Mouse (Mus musculus) midbrain, embryonic 11.5 days (tissue): ENCODE results near the gene 2310079G19Rik. TPM values are rescaled to one million over a fixed set of nuclear protein-coding genes. Genes with fewer than 3 reads are reported as not detected.
A peak's percentile ranks its signal among the peaks of the same experiment; 100 is the strongest.

ENCODE experiments used
- ATAC-seq: fragments of 200-750 bp; cut with Nextera tagmentation; 2 replicates; pipeline ENCODE4 v1.8.0; 2017; ENCODE audit warnings: moderate TSS enrichment, moderate library complexity; ENCODE audit not compliant: low FRiP score
- DNase-seq: peaks from one replicate; pipeline ENCODE4 v3.0.0; 2015; ENCODE audit warnings: low spot score; ENCODE audit errors: missing footprints
- H3K27ac ChIP-seq: fragments of 300-500 bp; sonication (generic); 2 replicates; pipeline ENCODE4 v1.5.1; 2014; ENCODE audit warnings: low read depth, low read length
- H3K27me3 ChIP-seq: fragments of 300-500 bp; sonication (generic); 2 replicates; pipeline ENCODE4 v1.6.1; 2014; ENCODE audit warnings: mild to moderate bottlenecking, low read length, moderate library complexity, mixed read lengths; ENCODE audit not compliant: control insufficient read depth, insufficient read depth
- H3K36me3 ChIP-seq: fragments of 300-500 bp; sonication (generic); 2 replicates; pipeline ENCODE4 v1.6.1; 2014; ENCODE audit warnings: mild to moderate bottlenecking, low read length, moderate library complexity, mixed read lengths; ENCODE audit not compliant: control insufficient read depth, insufficient read depth
- H3K4me1 ChIP-seq: fragments of 300-500 bp; sonication (generic); 2 replicates; pipeline ENCODE4 v1.6.1; 2014; ENCODE audit warnings: low read length; ENCODE audit not compliant: control insufficient read depth, insufficient read depth
- H3K4me2 ChIP-seq: fragments of 300-500 bp; sonication (generic); 2 replicates; pipeline ENCODE4 v1.6.1; 2014; ENCODE audit warnings: mild to moderate bottlenecking, moderate library complexity
- H3K4me3 ChIP-seq: fragments of 300-500 bp; sonication (generic); 2 replicates; pipeline ENCODE4 v1.5.1; 2014; ENCODE audit warnings: low read depth, low read length
- H3K9ac ChIP-seq: fragments of 300-500 bp; sonication (generic); 2 replicates; pipeline ENCODE4 v1.6.1; 2014; ENCODE audit warnings: low read length
- H3K9me3 ChIP-seq: fragments of 300-500 bp; sonication (generic); 2 replicates; pipeline ENCODE4 v1.6.1; 2016; ENCODE audit warnings: low read length; ENCODE audit not compliant: control insufficient read depth
- whole genome bisulfite sequencing: fragments of 180-500 bp; shearing (Covaris S2); extraction: QIAGEN DNeasy Blood & Tissue Kit; methylation state at CpG from one replicate; pipeline ENCODE4 v1.1.7; 2014; 5-methylcytosine and 5-hydroxymethylcytosine counted together
- polyA plus RNA-seq: library from polyadenylated mRNA; unstranded; fragments of >200 nt; fragmentation: Nextera tagmentation; extraction: Ambion mirVana; gene quantifications from 2 replicates; pipeline ENCODE4 v1.2.1, GENCODE M21; 2014

The 2310079G19Rik gene
- polyA plus RNA-seq, 1 experiment from 2014 or later, result not detected

- H3K36me3 ChIP-seq, result no peaks in the 10 kb centered on the region
- WGBS, result 88% methylated on average over 4 of the region's 4 CpGs
- no peak overlapping the region for H3K27ac ChIP-seq
- DNase-seq, result no peak
- H3K27me3 ChIP-seq, result no peaks in the 10 kb centered on the region
- H3K9ac ChIP-seq, result no peak overlapping the region
- H3K4me2 ChIP-seq, result no peak overlapping the region
- no peak for ATAC-seq
- H3K9me3 ChIP-seq, result no peaks in the 10 kb centered on the region
- H3K4me1 ChIP-seq, result no peaks in the 10 kb centered on the region
- H3K4me3 ChIP-seq, result no peak overlapping the region
These were observed 4.0 kb upstream of the 2310079G19Rik start for GRCm38 (mm10) chr16:88631474-88631873.

- no peak overlapping the region for H3K9ac ChIP-seq
- H3K36me3 ChIP-seq, result no peaks in the 10 kb centered on the region
- no peak overlapping the region for H3K4me2 ChIP-seq
- peak; percentile 50; the same call in 1 of the 2 replicates for ATAC-seq
- no peaks in the 10 kb centered on the region for H3K9me3 ChIP-seq
- no peaks in the 10 kb centered on the region for H3K4me1 ChIP-seq
- H3K27ac ChIP-seq, result no peak overlapping the region
- WGBS, result 58% methylated on average over 4 of the region's 4 CpGs
- DNase-seq, result no peak
- no peak overlapping the region for H3K4me3 ChIP-seq
- H3K27me3 ChIP-seq, result no peaks in the 10 kb centered on the region
These were observed 14.8 kb downstream of the 2310079G19Rik start for GRCm38 (mm10) chr16:88612712-88613111.

DNA sequence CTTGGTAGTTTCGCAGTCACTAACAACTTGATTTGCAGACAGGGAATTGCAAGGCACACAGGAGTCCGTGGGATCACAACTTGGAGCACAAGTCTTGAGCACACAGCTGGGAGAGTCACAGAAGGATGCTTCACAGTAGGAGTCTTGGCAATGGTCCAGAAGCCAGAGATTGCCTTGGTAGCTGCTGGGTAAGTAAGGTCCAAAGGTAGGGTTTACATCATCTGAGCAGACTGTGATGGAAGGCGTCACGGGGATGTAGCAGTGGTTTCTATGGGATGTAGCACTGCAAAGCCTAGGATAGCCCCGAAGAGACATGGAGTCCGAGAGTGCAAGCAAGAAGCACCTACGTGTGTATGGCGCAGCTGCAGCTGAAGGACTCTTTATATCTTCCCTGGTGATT is 15.5 kb downstream of the 2310079G19Rik start, which contains the start of gene Krtap24-1:
Gene Krtap24-1, minus strand, starts transcription at position 358 of the 400 bp plus-strand sequence.
- H3K9ac ChIP-seq, result no peak within 1 kb of the TSS

DNA sequence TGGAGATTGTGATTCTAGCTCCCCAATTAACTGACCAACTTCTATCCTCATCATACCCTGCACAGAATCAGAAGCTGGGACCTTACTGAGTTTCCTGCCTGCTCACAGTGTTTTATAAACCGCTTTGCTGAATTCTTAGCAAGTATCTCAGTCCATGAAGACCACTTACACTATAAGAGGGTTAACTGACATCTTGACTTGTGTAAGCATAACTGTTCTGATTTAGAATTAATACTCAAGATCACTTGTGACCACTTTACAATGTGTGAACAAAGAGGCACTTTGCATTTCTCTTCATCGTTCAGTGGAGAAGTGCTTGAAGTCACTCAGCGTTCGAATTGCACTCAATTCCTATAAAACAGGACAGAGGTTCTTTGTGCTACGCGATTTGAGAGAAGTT is 22.9 kb downstream of the 2310079G19Rik start:
- no peak overlapping the region for H3K27ac ChIP-seq
- H3K9me3 ChIP-seq, result no peaks in the 10 kb centered on the region
- 88% methylated on average over 6 of the region's 6 CpGs for WGBS
- DNase-seq (peak; percentile 78), ATAC-seq (no peak)
- H3K9ac ChIP-seq, result no peak overlapping the region
- H3K27me3 ChIP-seq, result no peaks in the 10 kb centered on the region
- H3K36me3 ChIP-seq, result no peaks in the 10 kb centered on the region
- H3K4me1 ChIP-seq, result no peaks in the 10 kb centered on the region; the same call in 1 of the 2 replicates
- H3K4me2 ChIP-seq, result no peak overlapping the region
- no peak overlapping the region for H3K4me3 ChIP-seq

More for the DNA sequence above, 15.5 kb downstream of the 2310079G19Rik start, which contains the start of gene Krtap24-1:
- Histone ChIP-seq H3K4me1 (no peaks in the 10 kb centered on the region), H3K4me3 (no peak within 1 kb of the TSS), H3K27ac (no peak within 1 kb of the TSS), H3K27me3 (no peaks in the 10 kb centered on the region), H3K4me2 (no peak within 1 kb of the TSS), H3K9me3 (no peaks in the 10 kb centered on the region), H3K36me3 (no peaks in the 10 kb centered on the region)
- 92% methylated on average over 8 of the region's 8 CpGs for WGBS
- ATAC-seq, result no peak
- DNase-seq, result peak; percentile 21

DNA sequence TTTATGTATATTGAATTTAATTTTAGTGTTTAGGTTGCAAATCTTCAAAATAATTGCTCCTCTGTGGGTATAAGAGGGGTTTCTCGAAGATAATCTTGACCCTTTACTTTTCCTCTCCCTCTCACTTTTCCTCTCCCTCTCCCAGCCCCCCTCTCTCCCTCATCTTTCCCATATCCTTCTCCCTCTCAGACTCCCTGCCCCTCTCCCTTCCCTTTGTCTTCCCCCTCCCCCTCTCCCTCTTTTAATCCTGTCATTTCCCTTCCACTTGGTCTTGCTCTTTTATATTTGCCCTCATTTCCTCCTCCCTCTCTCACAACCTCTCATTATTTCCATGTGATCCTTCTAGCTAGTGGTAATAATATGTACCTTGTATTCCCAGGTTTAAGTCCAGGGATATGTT is 25.0 kb downstream of the 2310079G19Rik start:
- no peak overlapping the region for H3K27ac ChIP-seq
- H3K27me3 ChIP-seq, result no peaks in the 10 kb centered on the region
- 41% methylated on average over 1 of the region's 1 CpGs for WGBS
- no peaks in the 10 kb centered on the region for H3K36me3 ChIP-seq
- no peaks in the 10 kb centered on the region; the same call in 1 of the 2 replicates for H3K4me1 ChIP-seq
- H3K4me2 ChIP-seq, result no peak overlapping the region
- H3K9ac ChIP-seq, result no peak overlapping the region
- no peak overlapping the region for H3K4me3 ChIP-seq
- ATAC-seq, result peak; percentile 70; the same call in 1 of the 2 replicates
- no peaks in the 10 kb centered on the region for H3K9me3 ChIP-seq
- no peak for DNase-seq

- WGBS, result 84% methylated on average over 8 of the region's 8 CpGs
- H3K27me3 ChIP-seq, result no peaks in the 10 kb centered on the region
- no peak overlapping the region for H3K9ac ChIP-seq
- H3K9me3 ChIP-seq, result no peaks in the 10 kb centered on the region
- H3K27ac ChIP-seq, result no peak overlapping the region
- no peaks in the 10 kb centered on the region; the same call in 1 of the 2 replicates for H3K4me1 ChIP-seq
- ATAC-seq (no peak), DNase-seq (no peak)
- H3K36me3 ChIP-seq, result no peaks in the 10 kb centered on the region
- H3K4me3 ChIP-seq, result no peak overlapping the region
- H3K4me2 ChIP-seq, result no peak overlapping the region
These were observed 27.2 kb downstream of the 2310079G19Rik start for GRCm38 (mm10) chr16:88600303-88600702.

- H3K36me3 ChIP-seq, result no peaks in the 10 kb centered on the region
- no peak overlapping the region for H3K9ac ChIP-seq
- H3K4me1 ChIP-seq, result no peaks in the 10 kb centered on the region; the same call in 1 of the 2 replicates
- no peak overlapping the region for H3K4me2 ChIP-seq
- DNase-seq (peak; percentile 45), ATAC-seq (no peak)
- H3K27ac ChIP-seq, result no peak overlapping the region
- 80% methylated on average over 16 of the region's 16 CpGs for WGBS
- no peak overlapping the region for H3K4me3 ChIP-seq
- no peaks in the 10 kb centered on the region for H3K9me3 ChIP-seq
- H3K27me3 ChIP-seq, result no peaks in the 10 kb centered on the region
These were observed 27.8 kb downstream of the 2310079G19Rik start for GRCm38 (mm10) chr16:88599504-88600237.

DNA sequence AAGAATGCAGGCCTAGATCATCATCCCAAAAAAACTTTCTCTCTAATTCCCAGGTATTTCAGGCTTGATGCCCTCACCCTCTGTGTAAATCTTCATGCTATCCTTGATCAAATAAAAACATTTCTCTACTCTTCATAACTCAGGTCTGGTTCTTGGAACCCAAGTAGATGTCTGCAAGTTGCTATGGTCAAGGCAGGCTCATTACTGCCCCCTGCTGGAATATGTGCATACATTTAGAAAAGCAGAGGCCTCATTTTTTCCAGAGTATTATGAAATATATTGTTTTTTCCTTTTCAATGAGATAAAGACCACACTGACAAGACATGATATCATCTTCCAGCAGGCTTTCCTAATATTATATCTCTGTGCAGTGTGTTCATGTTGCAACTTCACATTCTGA is 34.7 kb downstream of the 2310079G19Rik start:
- ATAC-seq (no peak), DNase-seq (no peak)
- H3K4me3 ChIP-seq, result no peak overlapping the region

DNA sequence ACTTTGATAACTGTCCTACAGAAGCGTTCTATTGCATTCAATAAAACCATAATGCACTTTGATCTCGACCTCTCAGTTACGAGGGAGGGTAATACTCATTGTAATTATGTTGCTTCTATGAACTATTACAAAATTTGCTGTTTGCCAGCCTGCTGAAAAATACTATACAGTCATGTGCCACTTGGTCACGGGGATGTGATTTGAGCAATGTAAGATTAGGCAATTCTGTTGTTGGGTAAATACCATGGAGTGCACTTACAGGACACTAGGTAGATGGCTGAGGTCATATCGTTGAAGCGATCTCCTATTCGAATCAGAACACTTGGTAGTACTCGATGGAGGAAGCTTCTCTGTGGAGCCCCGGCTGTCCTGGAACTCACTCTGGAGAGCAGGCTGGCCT is 44.1 kb downstream of the 2310079G19Rik start:
- Histone ChIP-seq H3K4me3 (no peak overlapping the region), H3K27ac (no peak overlapping the region), H3K27me3 (no peaks in the 10 kb centered on the region), H3K4me1 (no peaks in the 10 kb centered on the region), H3K4me2 (no peak overlapping the region), H3K9ac (no peak overlapping the region), H3K36me3 (no peaks in the 10 kb centered on the region), H3K9me3 (no peaks in the 10 kb centered on the region)
- WGBS, result 92% methylated on average over 9 of the region's 9 CpGs
- DNase-seq (no peak), ATAC-seq (no peak)

More for the DNA sequence above, 34.7 kb downstream of the 2310079G19Rik start:
- no peaks in the 10 kb centered on the region for H3K4me1 ChIP-seq
- H3K9ac ChIP-seq, result no peak overlapping the region
- no peaks in the 10 kb centered on the region for H3K9me3 ChIP-seq
- H3K4me2 ChIP-seq, result no peak overlapping the region
- no peaks in the 10 kb centered on the region for H3K36me3 ChIP-seq
- no peaks in the 10 kb centered on the region for H3K27me3 ChIP-seq
- no peak overlapping the region for H3K27ac ChIP-seq
